Mouse (Mus musculus): ENCODE data around the gene Pald1.

- TF ChIP-seq GATA1 (IDR thresholded peaks at IDR 0.05; ENCODE audit: low read length) (no peak), TAL1 (IDR thresholded peaks at IDR 0.05; ENCODE audit: low read length) (no peak)
These were observed 43.0 kb upstream of the Pald1 start for GRCm38 (mm10) chr10:61426251-61426757.
